ENCODE assay signal across 15 mouse cellular contexts in genomic region chr5:132933439-132933980, GRCm38 (mm10).
DNase-seq lines count a peak whose midpoint lies in the region; ATAC-seq and TF ChIP-seq lines count a peak whose summit lies in the region.
"Had no signal": no experiment of that assay in that cellular context is flagged by ENCODE, and none has a peak within 500 bp of the region (broad histone marks: within the 10 kb centered on the region; RNA-seq: fewer than 3 reads in every experiment).

No protein-coding gene starts in this region.

- H3K27ac ChIP-seq in kidney, embryonic 15.5 days: peak overlapping the region; percentile 54
- H3K27ac ChIP-seq in embryonic facial prominence, embryonic 14.5 days (replicated peaks; ENCODE audit: low read depth, low read length): no peak overlapping the region
- H3K27ac ChIP-seq in olfactory bulb, adult 2 months (ENCODE audit: insufficient read depth, low read depth, low read length): peak overlapping the region; percentile 71
- H3K27ac ChIP-seq: liver, embryonic 14.5 days; midbrain, embryonic 15.5 days had no signal

- no peak for DNase-seq in kidney, adult 18-20 months
- peak; percentile 12 to 25 for DNase-seq in left cerebral cortex, adult 9 months (ENCODE audit: low spot score in 2 of 2)
- no peak for DNase-seq in left cerebral cortex, postnatal 4 days
- DNase-seq in embryonic facial prominence, embryonic 14.5 days (ENCODE audit: low spot score): peak; percentile 78
- DNase-seq in thymus, postnatal 4 days: no peak
- DNase-seq: adrenal gland, postnatal 14 days; cerebellum, adult 9-11 months; heart, postnatal 4 days; lung, postnatal 4 days had no signal

- no peak for TF ChIP-seq POLR2A in olfactory bulb, adult 2 months (IDR thresholded peaks at IDR 0.05; ENCODE audit: insufficient read depth, low read depth, low read length)

- no peak overlapping the region for H3K4me3 ChIP-seq in kidney, embryonic 15.5 days (replicated peaks)
- no peak overlapping the region for H3K4me3 ChIP-seq in embryonic facial prominence, embryonic 14.5 days (ENCODE audit: low read depth, low read length)
- no peak overlapping the region for H3K4me3 ChIP-seq in olfactory bulb, adult 2 months (ENCODE audit: insufficient read depth, low read depth, low read length)
- H3K4me3 ChIP-seq: midbrain, embryonic 15.5 days had no signal

- ATAC-seq in kidney, embryonic 15.5 days (replicated peaks; ENCODE audit: low FRiP score): peak; percentile 75
- ATAC-seq in embryonic facial prominence, embryonic 14.5 days (ENCODE audit: low read depth): peak; percentile 79
- ATAC-seq: CD4-positive, CD25-positive, alpha-beta regulatory T cell, adult 4 months; forebrain, embryonic 14.5 days; midbrain, embryonic 15.5 days had no signal

- WGBS in kidney, embryonic 15.5 days: 24% methylated on average over 9 of the region's 9 CpGs
- WGBS in embryonic facial prominence, embryonic 14.5 days: 36% methylated on average over 9 of the region's 9 CpGs
- WGBS in olfactory bulb, adult 2 months: 43% methylated on average over 9 of the region's 9 CpGs

- 0 out of 2 replicates have a peak, but pooled peaks cover 2% of the 10 kb centered on the region for H3K4me1 ChIP-seq in kidney, embryonic 15.5 days
- no peaks in the 10 kb centered on the region for H3K4me1 ChIP-seq in embryonic facial prominence, embryonic 14.5 days (ENCODE audit: control insufficient read depth, insufficient read depth, low read length)
- peaks cover 2% of the 10 kb centered on the region for H3K4me1 ChIP-seq in olfactory bulb, adult 2 months (ENCODE audit: control insufficient read depth, insufficient read depth, low read length)
- H3K4me1 ChIP-seq: midbrain, embryonic 15.5 days had no signal

- intact Hi-C loops in left cerebral cortex, postnatal 4 days (cut with DNase I): no loop called here

- H3K9ac ChIP-seq in kidney, embryonic 15.5 days: no peak overlapping the region
- H3K9ac ChIP-seq in embryonic facial prominence, embryonic 14.5 days (ENCODE audit: low read depth, low read length): no peak overlapping the region
- H3K9ac ChIP-seq: liver, embryonic 14.5 days; midbrain, embryonic 15.5 days had no signal

- no peaks in the 10 kb centered on the region for H3K36me3 ChIP-seq in kidney, embryonic 15.5 days
- no peaks in the 10 kb centered on the region for H3K36me3 ChIP-seq in embryonic facial prominence, embryonic 14.5 days (ENCODE audit: control insufficient read depth, insufficient read depth, low read length)
- H3K36me3 ChIP-seq: midbrain, embryonic 15.5 days had no signal

- no peak for TF ChIP-seq CTCF in olfactory bulb, adult 2 months (IDR thresholded peaks at IDR 0.05; ENCODE audit: insufficient read depth, low read depth, low read length)

- no peaks in the 10 kb centered on the region for H3K27me3 ChIP-seq in kidney, embryonic 15.5 days
- H3K27me3 ChIP-seq in embryonic facial prominence, embryonic 14.5 days (replicated peaks; ENCODE audit: control insufficient read depth, insufficient read depth, low read length): no peaks in the 10 kb centered on the region; the same call in 1 of the 2 replicates
- H3K27me3 ChIP-seq: midbrain, embryonic 15.5 days had no signal

- no peaks in the 10 kb centered on the region for H3K9me3 ChIP-seq in kidney, embryonic 15.5 days (replicated peaks)
- H3K9me3 ChIP-seq in embryonic facial prominence, embryonic 14.5 days (ENCODE audit: control insufficient read depth, low read length): no peaks in the 10 kb centered on the region
- H3K9me3 ChIP-seq: midbrain, embryonic 15.5 days had no signal

- H3K4me2 ChIP-seq in kidney, embryonic 15.5 days: no peak overlapping the region
- H3K4me2 ChIP-seq in embryonic facial prominence, embryonic 14.5 days (ENCODE audit: low read depth, low read length): no peak overlapping the region
- H3K4me2 ChIP-seq: midbrain, embryonic 15.5 days had no signal

Comparison
In these comparisons a context has a peak if more than half of its experiments do, and no peak if none do; other contexts are left out.
1. DNase-seq: peak in left cerebral cortex, adult 9 months (2 of 2) and embryonic facial prominence, embryonic 14.5 days (single experiment); none in kidney, adult 18-20 months (single experiment), left cerebral cortex, postnatal 4 days (single experiment) and thymus, postnatal 4 days (single experiment).